13 mouse cellular contexts compared by ENCODE assay signal in genomic region chr3:55531204-55532044, GRCm38 (mm10). TPM values are rescaled to one million over a fixed set of nuclear protein-coding genes. Genes with fewer than 3 reads are reported as not detected.
A peak's percentile ranks its signal among the peaks of the same experiment; 100 is the strongest.
DNase-seq lines count a peak whose midpoint lies in the region; ATAC-seq lines count a peak whose summit lies in the region.
"Had no signal": no experiment of that assay in that cellular context is flagged by ENCODE, and none has a peak within 500 bp of the region (broad histone marks: within the 10 kb centered on the region; RNA-seq: fewer than 3 reads in every experiment).

No protein-coding gene starts in this region.

- peak overlapping the region; percentile 46 for H3K4me2 ChIP-seq in heart, embryonic 13.5 days
- no peak overlapping the region for H3K4me2 ChIP-seq in midbrain, embryonic 13.5 days (replicated peaks)
- no peak overlapping the region for H3K4me2 ChIP-seq in midbrain, embryonic 11.5 days
- no peak overlapping the region for H3K4me2 ChIP-seq in limb, embryonic 11.5 days (ENCODE audit: low read depth, severe bottlenecking)
- H3K4me2 ChIP-seq in neural tube, embryonic 14.5 days (ENCODE audit: low read depth, low read length), result no peak overlapping the region

- no peak overlapping the region for H3K27ac ChIP-seq in heart, embryonic 13.5 days (replicated peaks)
- peak overlapping the region; percentile 45 for H3K27ac ChIP-seq in midbrain, embryonic 13.5 days
- no peak overlapping the region for H3K27ac ChIP-seq in midbrain, embryonic 11.5 days (ENCODE audit: low read depth, low read length)
- H3K27ac ChIP-seq in limb, embryonic 11.5 days (replicated peaks; ENCODE audit: low read depth, low read length), result 0 out of 2 replicates have a peak overlapping the region, but pooled peaks have one; percentile 70
- H3K27ac ChIP-seq in neural tube, embryonic 14.5 days (ENCODE audit: low read depth, low read length), result 0 out of 2 replicates have a peak overlapping the region, but pooled peaks have one; percentile 3

- no peak for ATAC-seq in heart, embryonic 13.5 days (ENCODE audit: extremely low read depth, insufficient number of reproducible peaks, low FRiP score, low TSS enrichment)
- peak; percentile 61; the same call in 1 of the 2 replicates for ATAC-seq in midbrain, embryonic 13.5 days
- no peak for ATAC-seq in midbrain, embryonic 11.5 days (ENCODE audit: low FRiP score)
- ATAC-seq in limb, embryonic 11.5 days (ENCODE audit: insufficient number of reproducible peaks, low FRiP score, low TSS enrichment, low read depth), result 0 out of 2 replicates have a peak, but pooled peaks have one; percentile 61
- 0 out of 2 replicates have a peak, but pooled peaks have one; percentile 29 for ATAC-seq in neural tube, embryonic 14.5 days (ENCODE audit: low read depth)

- no peak overlapping the region for H3K9ac ChIP-seq in heart, embryonic 13.5 days
- H3K9ac ChIP-seq in midbrain, embryonic 13.5 days (replicated peaks), result no peak overlapping the region
- H3K9ac ChIP-seq in midbrain, embryonic 11.5 days (ENCODE audit: low read length), result no peak overlapping the region
- H3K9ac ChIP-seq in limb, embryonic 11.5 days (ENCODE audit: low read length), result no peak overlapping the region
- H3K9ac ChIP-seq in neural tube, embryonic 14.5 days (replicated peaks; ENCODE audit: low read depth, low read length), result no peak overlapping the region

- H3K27me3 ChIP-seq in heart, embryonic 13.5 days (replicated peaks), result no peaks in the 10 kb centered on the region
- no peaks in the 10 kb centered on the region for H3K27me3 ChIP-seq in midbrain, embryonic 13.5 days
- H3K27me3 ChIP-seq in midbrain, embryonic 11.5 days (ENCODE audit: control insufficient read depth, insufficient read depth, low read length), result no peaks in the 10 kb centered on the region
- H3K27me3 ChIP-seq in limb, embryonic 11.5 days (ENCODE audit: control insufficient read depth, insufficient read depth, low read length), result no peaks in the 10 kb centered on the region
- H3K27me3 ChIP-seq in neural tube, embryonic 14.5 days (ENCODE audit: control insufficient read depth, insufficient read depth, low read length), result no peaks in the 10 kb centered on the region

- WGBS in heart, embryonic 13.5 days, result 53% methylated on average over 14 of the region's 14 CpGs
- 80% methylated on average over 14 of the region's 14 CpGs for WGBS in midbrain, embryonic 13.5 days
- WGBS in midbrain, embryonic 11.5 days, result 84% methylated on average over 14 of the region's 14 CpGs
- 44% methylated on average over 14 of the region's 14 CpGs for WGBS in limb, embryonic 11.5 days
- WGBS in neural tube, embryonic 14.5 days, result 66% methylated on average over 14 of the region's 14 CpGs

- DNase-seq in heart, adult 9 months (ENCODE audit: low spot score in 2 of 2), result no peak
- no peak for DNase-seq in midbrain, embryonic 11.5 days (ENCODE audit: low spot score, missing footprints)
- DNase-seq in limb, embryonic 11.5 days (ENCODE audit: low spot score), result no peak
- DNase-seq in c-Kit-positive CD71-positive TER-119-positive erythroid progenitor cells, embryonic 14.5 days (ENCODE audit: low spot score), result no peak
- DNase-seq: cerebellum, postnatal 14 days; gastrocnemius, postnatal 14 days; lung, adult 2 months had no signal

- no peaks in the 10 kb centered on the region for H3K9me3 ChIP-seq in heart, embryonic 13.5 days
- no peaks in the 10 kb centered on the region for H3K9me3 ChIP-seq in midbrain, embryonic 13.5 days
- H3K9me3 ChIP-seq in midbrain, embryonic 11.5 days (ENCODE audit: control insufficient read depth, low read length), result no peaks in the 10 kb centered on the region
- no peaks in the 10 kb centered on the region for H3K9me3 ChIP-seq in limb, embryonic 11.5 days (ENCODE audit: control insufficient read depth, low read length)
- no peaks in the 10 kb centered on the region for H3K9me3 ChIP-seq in neural tube, embryonic 14.5 days (ENCODE audit: control insufficient read depth, low read length)

- H3K4me3 ChIP-seq in heart, embryonic 13.5 days, result no peak overlapping the region; the same call in 1 of the 2 replicates
- H3K4me3 ChIP-seq in midbrain, embryonic 13.5 days (replicated peaks), result no peak overlapping the region
- no peak overlapping the region for H3K4me3 ChIP-seq in midbrain, embryonic 11.5 days (ENCODE audit: low read depth, low read length)
- H3K4me3 ChIP-seq in limb, embryonic 11.5 days (ENCODE audit: low read depth, low read length), result no peak overlapping the region
- no peak overlapping the region for H3K4me3 ChIP-seq in neural tube, embryonic 14.5 days (ENCODE audit: low read depth, low read length)

- H3K4me1 ChIP-seq in heart, embryonic 13.5 days, result peaks cover 21% of the 10 kb centered on the region
- H3K4me1 ChIP-seq in midbrain, embryonic 13.5 days (replicated peaks), result peaks cover 42% of the 10 kb centered on the region
- peaks cover 17% of the 10 kb centered on the region for H3K4me1 ChIP-seq in midbrain, embryonic 11.5 days (ENCODE audit: control insufficient read depth, insufficient read depth, low read length)
- peaks cover 56% of the 10 kb centered on the region for H3K4me1 ChIP-seq in limb, embryonic 11.5 days (ENCODE audit: control insufficient read depth, insufficient read depth, low read length)
- H3K4me1 ChIP-seq in neural tube, embryonic 14.5 days (ENCODE audit: control insufficient read depth, insufficient read depth, low read length), result peaks cover 32% of the 10 kb centered on the region

- no peaks in the 10 kb centered on the region for H3K36me3 ChIP-seq in heart, embryonic 13.5 days
- H3K36me3 ChIP-seq in midbrain, embryonic 13.5 days, result peaks cover 14% of the 10 kb centered on the region
- H3K36me3 ChIP-seq in midbrain, embryonic 11.5 days (ENCODE audit: control insufficient read depth, insufficient read depth, low read length), result no peaks in the 10 kb centered on the region
- H3K36me3 ChIP-seq in limb, embryonic 11.5 days (ENCODE audit: control insufficient read depth, insufficient read depth, low read length), result no peaks in the 10 kb centered on the region
- H3K36me3 ChIP-seq in neural tube, embryonic 14.5 days (ENCODE audit: control insufficient read depth, insufficient read depth, low read length), result peaks cover 5% of the 10 kb centered on the region; the same call in 1 of the 2 replicates

RNA-seq across cellular contexts. Expression of gene Gm21954, which starts 59.4 kb away (rescaled TPM):
- polyA plus RNA-seq in heart, embryonic 13.5 days (2015; fragmentation: Nextera tagmentation; extraction: Ambion mirVana), result not detected in 2 replicates
- not detected in 2 replicates for polyA plus RNA-seq in midbrain, embryonic 13.5 days (2015; fragmentation: Nextera tagmentation; extraction: Ambion mirVana)
- polyA plus RNA-seq in midbrain, embryonic 11.5 days (2014; fragmentation: Nextera tagmentation; extraction: Ambion mirVana), result not detected in 2 replicates
- polyA plus RNA-seq in limb, embryonic 11.5 days (2014; fragmentation: Nextera tagmentation; extraction: Ambion mirVana), result not detected in 2 replicates
- polyA plus RNA-seq in neural tube, embryonic 14.5 days (2014; fragmentation: Nextera tagmentation; extraction: Ambion mirVana), result not detected in 2 replicates
- polyA plus RNA-seq: intestine, embryonic 16.5 days; large intestine, adult 2 months; lung, adult 2 months; spleen, adult 2 months had no signal

Comparison
In these comparisons a context has a peak if more than half of its experiments do, and no peak if none do; other contexts are left out.
1. ATAC-seq: peak in midbrain, embryonic 13.5 days (single experiment), limb, embryonic 11.5 days (single experiment) and neural tube, embryonic 14.5 days (single experiment); none in heart, embryonic 13.5 days (single experiment) and midbrain, embryonic 11.5 days (single experiment).
2. H3K27ac ChIP-seq: peak in midbrain, embryonic 13.5 days (single experiment), limb, embryonic 11.5 days (single experiment) and neural tube, embryonic 14.5 days (single experiment); none in heart, embryonic 13.5 days (single experiment) and midbrain, embryonic 11.5 days (single experiment).